Mouse (Mus musculus): ENCODE data around the gene Pth1r.

Pth1r gene

GRCm38 (mm10) chr9:110680736-110681507, 66.0 kb downstream of the Pth1r start:
- DNase-seq = no peak

- DNase-seq = no peak
Observed at GRCm38 (mm10) chr9:110678886-110679285, 68.1 kb downstream of the Pth1r start.

DNA sequence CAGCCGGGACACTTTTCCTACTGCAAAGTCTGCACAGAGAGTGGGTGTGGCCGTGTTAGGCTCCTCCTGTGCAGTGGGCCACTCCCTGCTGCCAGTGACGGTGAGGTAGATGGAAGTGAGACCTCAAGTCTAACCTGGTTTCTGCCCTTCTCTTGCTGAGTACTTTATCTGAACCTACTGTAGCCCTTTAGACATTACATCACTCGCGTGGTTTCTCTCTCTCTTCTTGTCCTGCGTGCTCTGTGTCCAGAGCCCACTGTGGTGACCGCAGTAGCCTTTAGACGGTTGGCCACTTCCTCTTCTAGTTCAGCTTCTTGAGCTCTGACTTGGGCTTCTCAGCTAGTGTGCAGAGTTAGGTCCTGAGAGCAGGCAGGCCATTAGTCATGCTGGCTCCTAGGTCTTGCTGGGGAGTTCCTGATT, 70.4 kb downstream of the Pth1r start:
- no peak for DNase-seq

GRCm38 (mm10) chr9:110673107-110673752, 73.7 kb downstream of the Pth1r start:
- peak; percentile 54 for DNase-seq

GRCm38 (mm10) chr9:110672462-110673106, 74.4 kb downstream of the Pth1r start:
- peak; percentile 55 for DNase-seq

Data from cerebellum, adult 11 months (tissue).